Mouse (Mus musculus) stomach, postnatal 0 days (tissue): ENCODE results near the gene Spi1. TPM values are rescaled to one million over a fixed set of nuclear protein-coding genes. Genes with fewer than 3 reads are reported as not detected.
"Not testable (repeated sequence)": the region's sequence is repeated elsewhere in the genome, so short reads cannot be mapped to it uniquely, and the experiment has no call there.

ENCODE experiments used
- ATAC-seq: fragments of 200-750 bp; cut with Nextera tagmentation; 2 replicates; pipeline ENCODE4 v1.8.0; 2017; ENCODE audit not compliant: low FRiP score, low TSS enrichment
- DNase-seq: peaks from one replicate; pipeline ENCODE4 v3.0.0-alpha.2; 2016; ENCODE audit warnings: low spot score
- H3K27ac ChIP-seq: fragments of 300-500 bp; sonication (generic); replicated peaks from 2 replicates; pipeline ENCODE4 v1.5.1; 2014; ENCODE audit warnings: mild to moderate bottlenecking, control low read depth
- H3K27me3 ChIP-seq: fragments of 300-500 bp; sonication (generic); 2 replicates; pipeline ENCODE4 v1.6.1; 2014; ENCODE audit warnings: low read length; ENCODE audit not compliant: control insufficient read depth, insufficient read depth
- H3K36me3 ChIP-seq: fragments of 300-500 bp; sonication (generic); 2 replicates; pipeline ENCODE4 v1.6.1; 2014; ENCODE audit warnings: low read length, mixed read lengths; ENCODE audit not compliant: control insufficient read depth, insufficient read depth
- H3K4me1 ChIP-seq: fragments of 300-500 bp; sonication (generic); replicated peaks from 2 replicates; pipeline ENCODE4 v1.6.1; 2014; ENCODE audit warnings: antibody characterized with exemption; ENCODE audit not compliant: control insufficient read depth, insufficient read depth
- H3K4me2 ChIP-seq: fragments of 300-500 bp; sonication (generic); replicated peaks from 2 replicates; pipeline ENCODE4 v1.6.1; 2014; ENCODE audit warnings: low read depth, mild to moderate bottlenecking, control low read depth, moderate library complexity
- H3K4me3 ChIP-seq: fragments of 300-500 bp; sonication (generic); 2 replicates; pipeline ENCODE4 v1.5.1; 2014; ENCODE audit warnings: low read depth, low read length, control low read depth
- H3K9ac ChIP-seq: fragments of 300-500 bp; sonication (generic); 2 replicates; pipeline ENCODE4 v1.6.1; 2014; ENCODE audit warnings: mild to moderate bottlenecking, low read length, control low read depth, mixed read lengths
- H3K9me3 ChIP-seq: fragments of 300-500 bp; sonication (generic); 2 replicates; pipeline ENCODE4 v1.6.1; 2016; ENCODE audit warnings: low read length; ENCODE audit not compliant: control insufficient read depth
- CTCF ChIP-seq: IDR thresholded peaks from 2 replicates; pipeline ENCODE4 v1.5.1; 2016; ENCODE audit warnings: antibody characterized with exemption, low read depth, mild to moderate bottlenecking, moderate library complexity
- EP300 ChIP-seq: optimal IDR thresholded peaks from 2 replicates; pipeline ENCODE3; 2016; ENCODE audit warnings: antibody characterized with exemption
- WGBS: fragments of 180-500 bp; shearing (Covaris S2); extraction: QIAGEN DNeasy Blood & Tissue Kit; methylation state at CpG from one replicate; pipeline ENCODE4 v1.1.7; 2014; 5-methylcytosine and 5-hydroxymethylcytosine counted together
- polyA plus RNA-seq: library from polyadenylated mRNA; unstranded; fragments of >200 nt; fragmentation: Nextera tagmentation; extraction: Ambion mirVana; gene quantifications from 2 replicates; pipeline ENCODE4 v1.2.1, GENCODE M21; 2015

The Spi1 gene
- polyA plus RNA-seq, 1 experiment from 2014 or later, result 7.0 TPM

GRCm38 (mm10) chr2:91109241-91109640 lies 27.1 kb downstream of the Spi1 start:
- H3K27me3 ChIP-seq, result no peaks in the 10 kb centered on the region
- no peaks in the 10 kb centered on the region for H3K9me3 ChIP-seq
- H3K9ac ChIP-seq, result no peak overlapping the region
- ATAC-seq (no peak), DNase-seq (no peak)
- H3K4me1 ChIP-seq, result no peaks in the 10 kb centered on the region
- WGBS, result 78% methylated on average over 5 of the region's 5 CpGs
- no peak overlapping the region for H3K27ac ChIP-seq
- H3K4me3 ChIP-seq, result no peak overlapping the region
- no peak overlapping the region for H3K4me2 ChIP-seq
- no peak for TF ChIP-seq CTCF
- no peak for TF ChIP-seq EP300
- no peaks in the 10 kb centered on the region for H3K36me3 ChIP-seq

- no peak for ATAC-seq
- WGBS, result 85% methylated on average over 5 of the region's 5 CpGs
- H3K4me2 ChIP-seq, result no peak overlapping the region
- no peak overlapping the region for H3K27ac ChIP-seq
- H3K9ac ChIP-seq, result no peak overlapping the region
- TF ChIP-seq CTCF (no peak), EP300 (no peak)
- no peaks in the 10 kb centered on the region for H3K4me1 ChIP-seq
- DNase-seq, result no peak
- no peaks in the 10 kb centered on the region for H3K9me3 ChIP-seq
- H3K27me3 ChIP-seq, result no peaks in the 10 kb centered on the region
- H3K36me3 ChIP-seq, result no peaks in the 10 kb centered on the region
- H3K4me3 ChIP-seq, result no peak overlapping the region
Observed at GRCm38 (mm10) chr2:91109807-91110385, 27.7 kb downstream of the Spi1 start.

GRCm38 (mm10) chr2:91110429-91110828 lies 28.2 kb downstream of the Spi1 start:
- Histone ChIP-seq H3K27me3 (no peaks in the 10 kb centered on the region), H3K36me3 (no peaks in the 10 kb centered on the region), H3K4me3 (no peak overlapping the region), H3K27ac (no peak overlapping the region), H3K4me2 (no peak overlapping the region), H3K9me3 (no peaks in the 10 kb centered on the region), H3K4me1 (no peaks in the 10 kb centered on the region), H3K9ac (no peak overlapping the region)
- WGBS, result 76% methylated on average over 6 of the region's 6 CpGs
- TF ChIP-seq CTCF, result peak; percentile 27; the same call in 1 of the 2 replicates
- TF ChIP-seq EP300, result no peak
- DNase-seq, result no peak
- ATAC-seq, result no peak

- H3K9ac ChIP-seq, ATAC-seq, DNase-seq, H3K4me1 ChIP-seq, H3K9me3 ChIP-seq, H3K27me3 ChIP-seq, H3K36me3 ChIP-seq, H3K4me2 ChIP-seq, H3K27ac ChIP-seq, H3K4me3 ChIP-seq: not testable (repeated sequence)
- 81% methylated on average over 3 of the region's 3 CpGs for WGBS
Observed at GRCm38 (mm10) chr2:91111832-91112231, 29.6 kb downstream of the Spi1 start.

GRCm38 (mm10) chr2:91112491-91112890 lies 30.3 kb downstream of the Spi1 start:
- DNase-seq (no peak), ATAC-seq (no peak)
- no peaks in the 10 kb centered on the region for H3K27me3 ChIP-seq
- H3K9me3 ChIP-seq, result no peaks in the 10 kb centered on the region
- TF ChIP-seq EP300 (no peak), CTCF (no peak)
- WGBS, result 33% methylated on average over 4 of the region's 4 CpGs
- no peak overlapping the region for H3K27ac ChIP-seq
- no peak overlapping the region for H3K9ac ChIP-seq
- no peaks in the 10 kb centered on the region for H3K36me3 ChIP-seq
- no peaks in the 10 kb centered on the region for H3K4me1 ChIP-seq
- no peak overlapping the region for H3K4me3 ChIP-seq
- H3K4me2 ChIP-seq, result no peak overlapping the region

- no peak overlapping the region for H3K9ac ChIP-seq
- 74% methylated on average over 10 of the region's 10 CpGs for WGBS
- TF ChIP-seq EP300, result no peak
- TF ChIP-seq CTCF, result no peak
Observed at GRCm38 (mm10) chr2:91113334-91113733, 31.1 kb downstream of the Spi1 start.

More at GRCm38 (mm10) chr2:91113334-91113733, 31.1 kb downstream of the Spi1 start:
- Histone ChIP-seq H3K27ac (no peak overlapping the region), H3K9me3 (no peaks in the 10 kb centered on the region), H3K4me1 (no peaks in the 10 kb centered on the region), H3K36me3 (no peaks in the 10 kb centered on the region), H3K4me2 (no peak overlapping the region), H3K4me3 (no peak overlapping the region), H3K27me3 (no peaks in the 10 kb centered on the region)
- ATAC-seq (no peak), DNase-seq (no peak)
